Mouse (Mus musculus): ENCODE data around the gene Drc1.

The Drc1 gene

GRCm38 (mm10) chr5:30281291-30281732 lies at the start of gene Drc1:
TSS of gene Drc1 (plus strand) at chr5:30281388.
- DNase-seq, result peak; percentile 22

- DNase-seq, result no peak
These were observed 49.3 kb upstream of the Drc1 start for GRCm38 (mm10) chr5:30231891-30232270.

GRCm38 (mm10) chr5:30232271-30232971 lies 48.8 kb upstream of the Drc1 start, which contains the start of gene Selenoi:
TSS of gene Selenoi (plus strand) at chr5:30232581.
- DNase-seq, result peak; percentile 99

DNA sequence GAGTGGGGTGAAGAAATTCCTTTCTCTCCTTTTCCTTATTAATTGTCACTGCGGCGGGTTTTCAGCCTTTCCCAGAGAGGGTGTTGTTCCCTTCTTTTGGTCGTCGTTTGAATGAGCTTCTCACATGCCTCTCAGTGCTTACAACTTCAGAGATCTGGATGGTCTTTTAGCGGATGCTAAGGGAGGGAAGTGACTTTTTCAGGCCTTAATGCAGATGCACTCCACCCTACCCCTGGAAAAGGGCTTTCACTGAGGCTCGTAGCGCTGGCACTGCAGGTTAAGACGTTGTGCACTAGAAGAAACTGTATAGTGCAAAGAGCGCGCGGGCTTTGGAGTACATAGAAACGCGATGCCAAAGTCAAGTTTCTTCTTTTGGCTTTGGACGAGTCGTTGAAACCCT lies 48.1 kb upstream of the Drc1 start:
- DNase-seq, result no peak

DNA sequence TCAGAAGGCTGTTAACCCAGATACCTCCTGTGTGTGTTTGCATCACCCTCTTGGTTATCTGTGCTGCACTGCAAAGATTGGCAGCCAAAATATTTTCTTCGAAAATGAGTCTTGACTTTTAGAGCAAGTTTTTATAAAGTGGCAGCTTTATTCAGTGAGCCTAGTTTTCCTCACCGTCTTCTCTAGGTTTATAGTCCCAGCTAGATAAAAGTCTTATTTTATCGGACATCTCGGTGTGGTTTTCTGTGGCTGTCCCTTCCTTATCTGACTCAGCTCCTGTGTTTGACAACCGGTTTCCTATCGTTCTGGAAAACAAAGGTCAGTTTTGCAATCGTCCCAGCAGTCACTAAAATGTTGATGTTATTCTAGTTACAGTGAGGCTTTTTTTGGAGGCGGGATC lies 47.2 kb upstream of the Drc1 start:
- DNase-seq, result no peak

GRCm38 (mm10) chr5:30235641-30236126 lies 45.5 kb upstream of the Drc1 start:
- no peak for DNase-seq

GRCm38 (mm10) chr5:30238533-30238932 lies 42.7 kb upstream of the Drc1 start:
- DNase-seq, result no peak

DNA sequence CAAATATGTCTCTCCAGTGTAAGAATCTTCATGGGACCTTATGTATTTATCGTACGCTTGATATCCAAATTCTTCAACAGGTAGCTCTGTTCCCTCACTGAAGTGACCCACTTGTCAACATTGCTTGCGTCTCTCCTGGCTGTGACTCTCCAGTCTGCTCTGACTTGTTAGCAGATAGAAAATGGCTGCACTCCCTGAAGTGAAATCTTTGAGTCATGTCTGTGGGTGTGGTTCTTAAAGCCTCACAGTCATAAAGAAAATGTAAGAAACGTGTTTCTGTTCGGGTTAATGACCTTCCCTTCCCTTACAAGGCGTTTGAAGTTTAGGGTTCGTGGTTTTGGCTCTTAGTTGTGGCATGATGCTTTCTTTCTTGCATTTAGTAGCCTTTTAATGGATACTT lies 40.6 kb upstream of the Drc1 start:
- no peak for DNase-seq

DNA sequence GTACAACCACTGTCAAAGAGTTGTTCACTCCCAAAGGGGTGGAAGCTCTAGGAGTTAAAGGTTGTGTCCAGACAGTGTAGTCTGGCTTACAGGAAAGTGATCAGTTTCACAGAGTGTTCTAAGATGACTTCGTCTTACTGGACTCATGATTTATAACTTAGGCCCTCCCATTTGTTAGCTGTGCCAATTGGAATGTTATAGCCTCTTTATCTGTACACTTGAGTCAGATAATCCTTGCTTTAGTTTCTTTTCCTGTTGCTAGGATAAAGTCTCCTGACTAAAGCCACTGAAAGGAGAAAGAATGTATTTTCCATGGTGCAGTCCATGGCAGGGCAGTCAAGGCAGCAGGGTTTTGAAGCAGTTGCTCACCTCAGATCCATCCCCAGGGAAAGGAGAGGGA lies 38.8 kb upstream of the Drc1 start:
- no peak for DNase-seq

- peak; percentile 13 for DNase-seq
These were observed 37.4 kb upstream of the Drc1 start for GRCm38 (mm10) chr5:30243741-30244140.

DNA sequence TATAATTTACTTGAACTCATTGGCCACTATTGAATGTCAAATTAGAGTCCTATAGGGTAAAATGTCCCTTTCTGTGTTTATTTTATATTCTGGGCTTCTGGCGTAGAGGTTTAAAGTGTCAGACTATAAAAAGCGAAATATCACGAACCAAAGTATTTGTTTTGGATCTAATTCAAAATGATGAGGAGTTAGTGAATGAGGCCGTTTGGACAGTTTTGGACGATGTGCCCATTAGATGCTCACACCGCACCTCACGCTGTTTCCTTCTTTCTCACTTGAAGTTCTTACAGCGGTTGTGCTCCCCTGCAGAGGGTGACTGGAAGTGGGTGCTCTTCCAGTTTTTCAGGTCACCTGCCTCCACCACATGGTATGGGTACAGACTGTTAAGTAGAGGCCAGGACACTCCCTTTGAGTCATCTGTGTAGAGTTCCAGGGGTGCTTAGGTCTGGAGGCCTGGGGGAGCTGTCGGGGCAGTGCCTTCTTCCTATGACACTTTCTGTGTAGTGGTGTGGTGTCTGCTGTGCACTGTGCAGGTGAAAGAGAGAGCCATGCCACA lies 35.2 kb upstream of the Drc1 start:
- DNase-seq, result no peak

DNA sequence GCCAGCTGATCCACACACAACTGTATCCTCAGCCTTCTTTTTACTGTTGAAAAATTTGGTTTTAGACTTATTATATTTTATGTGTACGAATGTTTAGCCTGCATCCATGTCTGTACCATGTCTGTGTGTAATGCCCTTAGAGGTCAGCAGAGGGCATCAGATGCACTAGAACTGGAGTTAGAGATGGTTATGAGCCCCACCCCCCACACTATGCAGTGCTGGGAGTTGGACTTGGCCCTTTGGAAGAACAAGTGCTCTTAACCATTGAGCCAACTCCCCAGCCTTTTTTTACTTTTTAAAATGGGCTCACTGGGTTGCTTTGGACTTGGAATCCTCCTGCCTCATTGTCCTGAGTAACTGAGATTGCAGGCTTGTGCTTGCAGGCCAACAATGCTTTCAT lies 33.5 kb upstream of the Drc1 start:
- no peak for DNase-seq

- DNase-seq, result no peak
These were observed 25.4 kb upstream of the Drc1 start for GRCm38 (mm10) chr5:30255567-30256354.

DNA sequence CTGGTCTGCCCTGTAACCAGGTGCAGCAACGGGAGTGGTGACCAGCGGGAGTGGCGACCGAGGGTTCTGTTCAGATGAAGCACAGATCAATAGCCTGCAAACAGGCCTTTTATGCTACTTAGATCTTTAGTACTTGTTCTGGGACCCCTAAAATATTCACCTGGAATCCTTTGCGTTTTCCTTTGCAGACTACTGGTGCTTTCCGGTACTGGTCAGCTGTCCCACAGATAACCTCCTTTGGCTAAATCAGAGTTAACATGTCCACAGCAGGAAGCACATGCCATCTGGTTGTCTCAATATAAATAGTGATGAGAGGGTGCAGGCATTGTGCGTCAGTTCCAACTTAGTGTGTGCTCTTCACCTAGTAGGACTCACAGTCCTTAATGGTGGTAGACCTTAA lies 22.4 kb upstream of the Drc1 start:
- no peak for DNase-seq

DNA sequence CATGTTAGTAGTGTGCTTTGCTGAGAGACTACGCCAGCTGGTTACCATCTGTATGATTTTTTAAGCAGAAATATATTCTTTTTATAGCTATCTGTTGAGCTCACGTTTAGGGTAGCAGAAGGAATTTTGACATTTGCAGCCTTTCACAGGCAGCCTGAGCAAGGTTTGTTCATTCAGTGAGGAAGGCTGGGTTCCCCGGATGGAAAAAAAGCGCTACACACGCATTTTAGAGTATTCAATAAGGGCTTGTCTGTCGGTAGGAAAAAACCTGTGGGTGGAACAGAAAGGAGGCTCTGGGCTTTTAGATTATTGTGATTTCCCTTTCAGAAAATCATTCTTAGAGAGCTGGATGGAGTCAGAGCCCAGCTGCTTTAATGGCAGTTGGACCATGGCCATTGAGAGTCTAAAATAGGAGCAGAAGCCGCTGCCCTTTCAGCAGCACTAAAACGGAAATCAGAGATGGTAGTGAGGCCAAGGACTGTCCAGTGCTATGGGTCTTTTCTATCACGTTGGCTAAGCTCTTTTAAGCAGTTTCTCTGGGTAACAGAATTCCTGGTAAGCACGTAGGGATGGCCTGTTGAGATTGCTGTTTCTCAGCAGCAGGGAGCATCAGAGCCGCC lies 10.5 kb upstream of the Drc1 start:
- DNase-seq, result peak; percentile 16

DNA sequence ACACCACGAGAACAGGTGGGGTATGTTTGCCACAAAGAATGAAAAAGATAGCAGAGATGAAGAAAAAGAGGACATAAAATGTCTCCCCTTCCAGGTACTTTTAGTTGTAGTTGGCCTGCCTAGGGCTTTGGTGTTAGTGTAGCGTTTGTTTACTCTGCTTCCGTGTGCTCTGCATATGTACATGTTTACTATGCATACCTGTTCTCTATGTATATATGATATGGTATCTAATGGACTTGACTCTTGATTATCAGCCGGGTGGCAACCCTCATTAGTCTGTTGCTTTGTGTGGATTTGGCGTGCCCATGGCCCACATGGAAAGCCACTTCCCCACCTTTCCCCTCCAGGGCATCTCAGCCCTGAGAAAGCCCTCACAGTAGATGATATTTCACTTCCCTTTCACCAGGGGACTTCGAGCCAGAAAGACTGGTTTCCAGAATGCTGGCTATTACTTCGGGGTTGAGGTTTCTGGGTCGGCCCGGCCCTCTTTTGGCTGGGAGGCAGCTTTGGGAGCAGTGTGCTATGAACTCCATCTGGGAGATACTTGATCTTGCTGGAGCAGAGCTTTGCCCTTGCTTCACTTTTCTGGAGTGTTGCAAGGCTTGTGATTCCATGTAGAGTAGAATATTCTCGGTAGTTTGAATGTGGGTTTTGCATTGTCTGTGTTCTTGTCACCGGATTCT lies 9.4 kb upstream of the Drc1 start:
- DNase-seq, result peak; percentile 40

- no peak for DNase-seq
These were observed 4.8 kb upstream of the Drc1 start for GRCm38 (mm10) chr5:30276361-30276760.

DNA sequence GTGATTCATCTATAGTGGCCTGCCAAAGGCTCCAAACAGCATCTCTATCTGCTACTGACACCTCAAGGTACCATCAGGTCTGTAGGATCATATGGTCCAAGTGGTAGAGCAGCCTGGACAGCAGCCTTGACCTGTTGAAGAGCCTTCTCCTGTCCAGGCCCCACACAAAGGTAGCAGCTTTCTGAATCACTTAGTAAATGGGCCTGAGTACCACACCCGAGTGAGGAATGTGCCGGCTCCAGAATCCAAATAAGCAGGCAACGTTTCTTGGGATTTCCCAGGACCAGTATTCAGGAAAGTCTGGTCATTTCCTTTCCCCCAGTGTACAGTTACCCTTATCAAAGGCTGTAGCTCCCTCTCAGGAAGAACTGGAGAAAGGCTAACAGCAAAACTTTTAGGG lies 2.2 kb upstream of the Drc1 start:
- no peak for DNase-seq

DNA sequence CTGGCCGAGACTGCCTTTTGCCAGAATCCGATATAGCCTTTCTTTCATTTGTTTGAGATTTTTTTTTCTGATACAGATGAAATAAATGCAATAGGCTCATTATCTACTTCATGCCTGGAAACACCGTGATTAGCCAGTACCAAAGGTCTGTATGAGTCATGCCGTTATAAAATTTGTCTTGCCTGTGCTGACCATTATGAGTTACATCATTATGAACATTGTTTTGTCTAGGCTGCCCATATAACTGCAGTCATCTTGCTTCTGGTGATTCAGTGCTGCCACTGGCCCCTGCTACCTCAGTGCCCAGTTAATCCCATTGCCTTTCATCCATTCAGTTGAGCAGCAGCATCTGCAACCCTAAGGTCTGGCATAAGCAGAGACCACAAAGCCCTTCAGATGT lies 1.7 kb upstream of the Drc1 start:
- DNase-seq, result no peak

- DNase-seq, result no peak
These were observed 324 bp upstream of the Drc1 start for GRCm38 (mm10) chr5:30280864-30281263.

DNA sequence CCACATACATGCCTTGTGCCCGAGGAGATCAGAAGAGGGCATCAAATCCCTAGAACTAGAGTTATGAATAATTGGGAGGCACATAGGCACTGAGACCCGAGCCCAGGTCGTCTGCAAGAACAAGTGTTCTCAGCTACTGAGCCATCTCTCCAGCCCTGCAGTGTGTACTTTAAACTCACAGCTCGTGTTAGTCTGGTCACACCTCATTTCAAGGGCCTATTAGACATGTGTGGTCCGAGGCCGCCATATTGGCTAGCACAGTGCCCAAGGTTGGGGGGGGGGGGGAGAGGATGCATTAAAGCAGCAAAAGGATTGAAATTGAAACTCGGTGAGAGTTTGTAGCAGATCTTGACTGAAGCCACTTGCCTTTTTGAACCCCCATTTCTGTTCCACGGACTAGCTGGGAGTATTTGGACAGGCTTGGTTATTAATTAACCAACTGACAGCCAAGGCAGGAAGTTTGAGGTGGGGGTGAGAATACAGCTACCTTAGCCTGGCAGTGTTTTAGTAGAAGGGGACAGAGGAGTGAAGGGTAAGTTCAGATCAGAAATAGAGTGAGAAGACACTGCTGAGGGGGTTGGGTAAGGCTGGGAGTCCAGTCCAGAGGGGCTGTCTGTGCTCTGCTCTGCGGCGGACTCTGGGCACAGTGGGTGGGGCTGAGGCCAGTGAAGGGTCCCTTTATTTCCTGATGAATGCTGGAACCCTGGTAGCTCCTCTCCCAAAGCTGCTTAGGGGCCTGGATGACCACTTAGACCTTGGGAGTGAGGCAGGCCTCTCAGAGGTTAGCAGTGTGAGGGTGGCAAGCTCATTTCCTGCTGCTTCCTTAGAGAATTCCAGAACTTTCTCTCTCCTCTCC lies 5.0 kb downstream of the Drc1 start:
- DNase-seq, result no peak
